Mouse (Mus musculus): ENCODE results near the gene Hist2h4. TPM values are rescaled to one million over a fixed set of nuclear protein-coding genes. Genes with fewer than 3 reads are reported as not detected.
"Not testable (repeated sequence)": the region's sequence is repeated elsewhere in the genome, so short reads cannot be mapped to it uniquely, and the experiment has no call there.

Gene Hist2h4
- total RNA-seq, 1 experiment from 2014 or later: 12.9 TPM

DNA sequence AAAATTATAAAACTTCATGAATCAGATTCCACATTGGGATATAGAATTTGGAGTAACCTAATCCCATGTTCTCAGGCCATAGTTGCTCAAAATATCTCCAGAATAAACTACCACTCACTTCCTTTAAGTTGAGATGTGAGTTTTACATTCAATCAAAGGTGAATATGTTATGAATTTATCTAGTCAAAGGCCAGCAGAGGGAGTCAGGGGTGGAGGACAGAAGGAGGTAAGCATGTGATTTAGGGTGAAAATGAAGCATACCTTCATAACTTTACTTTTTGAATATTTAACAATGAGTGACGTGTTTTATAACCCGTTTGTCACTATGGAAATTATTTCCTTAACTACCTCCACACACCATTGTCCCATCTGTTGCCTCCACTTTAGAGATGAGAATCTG lies 28.2 kb downstream of the Hist2h4 start:
- no peak for ATAC-seq (replicated peaks; ENCODE audit: insufficient number of reproducible peaks, low FRiP score, low TSS enrichment, poor library complexity, severe bottlenecking)

- no peak for ATAC-seq (replicated peaks; ENCODE audit: insufficient number of reproducible peaks, low FRiP score, low TSS enrichment, poor library complexity, severe bottlenecking)
Measured at GRCm38 (mm10) chr3:96231758-96232120, 31.4 kb downstream of the Hist2h4 start.

- ATAC-seq (replicated peaks; ENCODE audit: insufficient number of reproducible peaks, low FRiP score, low TSS enrichment, poor library complexity, severe bottlenecking): no peak
Measured at GRCm38 (mm10) chr3:96230910-96231757, 32.0 kb downstream of the Hist2h4 start.

DNA sequence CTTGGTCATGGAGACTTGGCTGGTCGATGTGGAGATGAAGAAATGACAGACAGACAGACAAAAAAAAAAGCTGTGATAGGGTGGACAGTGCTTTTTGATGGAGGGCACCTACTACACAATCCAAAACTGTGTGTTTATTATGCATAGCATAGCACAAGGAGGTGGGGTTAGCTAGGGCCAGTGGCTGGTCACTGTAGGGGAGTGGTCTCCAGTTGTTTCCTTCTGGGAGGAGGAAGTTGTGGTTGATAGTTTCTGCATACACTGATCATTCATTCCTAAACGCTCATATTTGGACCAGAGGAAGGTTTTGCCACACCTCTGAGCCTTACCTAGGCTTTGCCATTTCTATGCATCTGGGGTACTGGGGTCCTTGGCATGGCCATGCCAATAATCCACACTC lies 32.7 kb downstream of the Hist2h4 start:
- peak; percentile 57; the same call in 1 of the 2 replicates for ATAC-seq (replicated peaks; ENCODE audit: insufficient number of reproducible peaks, low FRiP score, low TSS enrichment, poor library complexity, severe bottlenecking)

- ATAC-seq (replicated peaks; ENCODE audit: insufficient number of reproducible peaks, low FRiP score, low TSS enrichment, poor library complexity, severe bottlenecking): 0 out of 2 replicates have a peak, but pooled peaks have one; percentile 14
Measured at GRCm38 (mm10) chr3:96228828-96229227, 34.3 kb downstream of the Hist2h4 start.

DNA sequence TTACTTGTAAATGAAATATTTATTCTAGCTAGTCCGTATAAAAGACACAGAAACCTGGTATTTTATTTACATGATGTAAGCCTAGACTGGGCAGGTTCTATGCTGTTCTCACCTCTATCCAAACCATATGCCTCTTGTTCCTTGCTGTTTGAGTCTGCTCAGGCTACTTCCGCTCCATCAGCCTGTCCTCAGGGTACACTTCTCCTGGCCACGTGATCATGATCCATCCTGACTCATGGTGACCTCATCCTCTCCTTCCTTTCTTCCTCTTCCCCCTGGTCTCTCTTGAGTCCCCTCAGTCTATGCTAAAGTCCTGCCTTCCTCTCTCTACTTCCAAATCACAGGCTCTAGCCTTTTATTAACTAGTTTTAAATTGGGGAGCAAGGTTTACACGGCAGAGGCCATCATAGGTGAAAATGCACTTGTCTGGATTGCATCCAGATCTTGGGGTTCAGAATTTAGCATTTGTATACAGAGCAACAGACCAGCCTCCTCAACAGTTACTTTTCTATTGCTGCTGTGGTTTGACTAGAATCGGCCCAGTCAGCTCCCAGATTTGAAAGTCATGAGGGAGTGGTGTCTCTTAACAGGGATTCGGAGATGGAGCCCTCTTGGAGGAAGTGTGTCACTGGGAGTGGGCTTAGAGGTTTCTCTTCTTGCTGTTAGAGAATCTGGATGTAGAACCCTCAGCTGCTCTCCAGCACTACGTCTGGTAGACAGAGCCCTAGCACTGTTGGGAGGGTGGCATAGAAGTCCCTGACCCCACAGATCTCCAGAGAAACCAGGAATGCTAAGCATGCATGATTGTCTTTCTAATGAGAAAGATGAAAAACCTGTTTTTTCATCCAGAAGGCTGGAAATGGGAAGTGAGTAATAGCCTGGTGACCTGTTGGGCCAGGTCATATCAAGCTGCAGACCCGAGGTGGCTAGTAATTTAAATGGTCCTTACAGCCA lies 36.1 kb downstream of the Hist2h4 start:
- peak; percentile 62 for ATAC-seq (replicated peaks; ENCODE audit: insufficient number of reproducible peaks, low FRiP score, low TSS enrichment, poor library complexity, severe bottlenecking)

DNA sequence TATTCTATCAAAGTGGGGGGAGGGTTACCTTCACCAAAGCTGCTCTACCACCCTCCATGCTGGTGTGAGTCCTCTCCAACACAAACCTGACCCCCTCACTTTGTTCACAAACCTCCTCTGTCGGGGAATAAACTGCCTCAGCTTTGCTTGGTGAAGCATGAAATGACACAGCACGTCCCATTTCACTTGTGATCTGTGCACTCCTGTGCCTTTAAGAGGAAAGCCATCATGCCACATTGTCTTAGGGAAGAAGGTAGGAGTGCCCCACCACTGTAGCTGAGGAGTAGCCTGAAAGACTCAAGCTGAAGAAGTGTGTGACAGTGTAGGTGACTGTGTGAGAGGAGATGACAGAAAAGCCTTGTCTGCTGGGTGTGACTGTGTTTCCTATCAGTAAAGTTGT lies 37.7 kb downstream of the Hist2h4 start:
- no peak for ATAC-seq (replicated peaks; ENCODE audit: insufficient number of reproducible peaks, low FRiP score, low TSS enrichment, poor library complexity, severe bottlenecking)

DNA sequence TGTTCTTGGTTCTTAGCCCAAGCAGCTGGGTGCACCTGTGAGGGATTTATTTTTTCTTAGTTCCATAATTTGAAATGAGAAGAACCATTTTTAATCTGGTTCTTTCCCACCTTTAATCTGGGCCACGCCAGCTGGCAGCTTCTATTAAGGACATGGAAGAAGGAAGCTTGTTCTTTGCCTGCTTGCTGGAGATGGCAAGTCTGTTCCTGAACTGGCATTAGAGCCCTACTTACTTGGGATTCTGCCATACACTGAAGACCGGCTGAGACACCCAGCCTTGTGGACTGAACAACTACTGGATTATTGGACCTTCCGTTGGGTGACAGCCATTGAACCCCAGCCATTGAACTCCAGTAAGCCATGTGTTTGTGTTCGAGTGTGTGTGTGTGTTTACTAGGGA lies 40.3 kb downstream of the Hist2h4 start:
- no peak for ATAC-seq (replicated peaks; ENCODE audit: insufficient number of reproducible peaks, low FRiP score, low TSS enrichment, poor library complexity, severe bottlenecking)

GRCm38 (mm10) chr3:96221640-96222038 lies 41.5 kb downstream of the Hist2h4 start:
- ATAC-seq (replicated peaks; ENCODE audit: insufficient number of reproducible peaks, low FRiP score, low TSS enrichment, poor library complexity, severe bottlenecking): no peak

GRCm38 (mm10) chr3:96220765-96221639 lies 42.1 kb downstream of the Hist2h4 start, which contains the start of the genes Hist2h2ac and Hist2h2be:
Gene Hist2h2ac (minus strand): TSS chr3:96220880.
Gene Hist2h2be (plus strand): TSS chr3:96221119.
- ATAC-seq (replicated peaks; ENCODE audit: insufficient number of reproducible peaks, low FRiP score, low TSS enrichment, poor library complexity, severe bottlenecking): peak; percentile 82

DNA sequence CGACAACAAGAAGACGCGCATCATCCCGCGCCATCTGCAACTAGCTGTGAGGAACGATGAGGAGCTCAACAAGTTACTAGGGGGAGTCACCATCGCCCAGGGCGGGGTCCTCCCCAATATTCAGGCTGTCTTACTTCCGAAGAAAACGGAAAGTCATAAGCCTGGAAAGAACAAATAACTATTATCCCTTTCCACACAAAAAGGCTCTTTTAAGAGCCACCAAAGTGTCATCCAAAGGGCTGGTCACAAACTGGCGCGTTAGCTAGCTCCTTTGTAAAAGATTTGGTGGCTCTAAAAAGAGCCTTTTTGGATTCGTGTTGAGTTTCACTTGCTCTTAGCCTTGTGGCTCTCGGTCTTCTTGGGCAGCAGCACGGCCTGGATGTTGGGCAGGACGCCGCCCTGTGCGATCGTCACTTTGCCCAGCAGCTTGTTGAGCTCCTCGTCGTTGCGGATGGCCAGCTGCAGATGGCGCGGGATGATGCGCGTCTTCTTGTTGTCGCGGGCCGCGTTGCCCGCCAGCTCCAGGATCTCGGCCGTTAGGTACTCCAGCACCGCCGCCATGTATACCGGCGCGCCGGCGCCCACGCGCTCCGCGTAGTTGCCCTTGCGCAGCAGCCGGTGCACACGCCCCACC lies 42.9 kb downstream of the Hist2h4 start:
- not testable (repeated sequence) for ATAC-seq (replicated peaks; ENCODE audit: insufficient number of reproducible peaks, low FRiP score, low TSS enrichment, poor library complexity, severe bottlenecking)

DNA sequence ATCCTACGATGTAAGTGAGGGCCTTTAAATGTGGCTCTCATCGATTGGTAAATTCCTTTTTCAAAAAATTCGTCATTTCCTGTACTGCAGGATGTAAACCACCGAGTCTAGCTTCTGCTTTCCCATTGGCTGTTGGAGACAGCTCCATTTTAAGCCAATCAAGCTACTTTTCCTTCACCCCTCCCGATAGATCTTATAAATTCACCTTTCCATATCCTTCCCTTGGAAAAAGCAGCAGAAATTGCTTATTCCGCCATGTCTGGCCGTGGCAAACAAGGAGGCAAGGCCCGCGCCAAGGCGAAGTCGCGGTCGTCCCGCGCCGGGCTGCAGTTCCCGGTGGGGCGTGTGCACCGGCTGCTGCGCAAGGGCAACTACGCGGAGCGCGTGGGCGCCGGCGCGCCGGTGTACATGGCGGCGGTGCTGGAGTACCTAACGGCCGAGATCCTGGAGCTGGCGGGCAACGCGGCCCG lies 43.4 kb downstream of the Hist2h4 start, which contains the start of the genes Bola1 and Hist2h2ab:
Bola1 (minus strand) TSS at position 49 of the 470 bp plus-strand sequence.
Hist2h2ab (plus strand) TSS at position 205 of the 470 bp plus-strand sequence.
- peak; percentile 79 for ATAC-seq (replicated peaks; ENCODE audit: insufficient number of reproducible peaks, low FRiP score, low TSS enrichment, poor library complexity, severe bottlenecking)

GRCm38 (mm10) chr3:96219191-96219641 lies 43.9 kb downstream of the Hist2h4 start:
- ATAC-seq (replicated peaks; ENCODE audit: insufficient number of reproducible peaks, low FRiP score, low TSS enrichment, poor library complexity, severe bottlenecking): no peak

Other genes starting within 250 kb of the Hist2h4 start
- gene Vps45, start 204.8 kb downstream of the Hist2h4 start, total RNA-seq (2017): 18.1 to 75.8 TPM (median 21.4 TPM) in 3 replicates
- gene Otud7b, start 158.8 kb downstream of the Hist2h4 start, total RNA-seq (2017): 12.5 to 26.2 TPM (median 17.1 TPM) in 3 replicates
- gene Mtmr11, start 101.3 kb downstream of the Hist2h4 start, total RNA-seq (2017): 0.43 to 2.4 TPM in 2 of 3 replicates, not detected in the other
- 4.0 to 14.2 TPM (median 7.5 TPM) in 3 replicates for gene Sf3b4, start 91.0 kb downstream of the Hist2h4 start, total RNA-seq (2017)
- 0.21 to 0.29 TPM in 2 of 3 replicates, not detected in the other for gene Sv2a, start 82.2 kb downstream of the Hist2h4 start, total RNA-seq (2017)
- gene Bola1, start 43.6 kb downstream of the Hist2h4 start, total RNA-seq (2017): 3.9 to 8.1 TPM (median 6.9 TPM) in 3 replicates
- gene Hist2h2ab, start 43.4 kb downstream of the Hist2h4 start, total RNA-seq (2017): 11.5 to 28.2 TPM (median 14.2 TPM) in 3 replicates
- gene Hist2h2ac, start 42.4 kb downstream of the Hist2h4 start, total RNA-seq (2017): 169 to 362 TPM (median 289 TPM) in 3 replicates
- gene Hist2h2be, start 42.2 kb downstream of the Hist2h4 start, total RNA-seq (2017): 2.5 to 12.5 TPM (median 3.6 TPM) in 3 replicates
- gene Hist2h3c2, start 24.2 kb downstream of the Hist2h4 start, total RNA-seq (2017): 1.5 to 1.6 TPM in 2 of 3 replicates, not detected in the other
- 492 to 498 TPM (median 493 TPM) in 3 replicates for gene Hist2h2aa2, start 23.0 kb downstream of the Hist2h4 start, total RNA-seq (2017)
- gene Hist2h2aa1, start 17.8 kb downstream of the Hist2h4 start, total RNA-seq (2017): 960 to 1,517 TPM (median 1,455 TPM) in 3 replicates
- gene Hist2h3c1, start 16.6 kb downstream of the Hist2h4 start, total RNA-seq (2017): not detected in 3 replicates
- 4.4 to 34.9 TPM (median 10.9 TPM) in 3 replicates for gene Hist2h3b, start 5.3 kb upstream of the Hist2h4 start, total RNA-seq (2017)
- gene Hist2h2bb, start 6.4 kb upstream of the Hist2h4 start, total RNA-seq (2017): 249 to 540 TPM (median 349 TPM) in 3 replicates
- 11.6 to 16.4 TPM (median 12.6 TPM) in 3 replicates for gene Fcgr1, start 30.7 kb upstream of the Hist2h4 start, total RNA-seq (2017)
- gene BC107364, start 189.0 kb upstream of the Hist2h4 start, total RNA-seq (2017): not detected in 3 replicates

Measured in monocyte, adult 5-6 weeks (primary cell).